Mouse (Mus musculus): Measurements from ENCODE around the gene Trip4.

Trip4 gene

GRCm38 (mm10) chr9:65833640-65834039 lies 75.0 kb downstream of the Trip4 start:
- DNase-seq = peak; percentile 44

GRCm38 (mm10) chr9:65833230-65833629 lies 75.4 kb downstream of the Trip4 start:
- peak; percentile 66 for DNase-seq

DNA sequence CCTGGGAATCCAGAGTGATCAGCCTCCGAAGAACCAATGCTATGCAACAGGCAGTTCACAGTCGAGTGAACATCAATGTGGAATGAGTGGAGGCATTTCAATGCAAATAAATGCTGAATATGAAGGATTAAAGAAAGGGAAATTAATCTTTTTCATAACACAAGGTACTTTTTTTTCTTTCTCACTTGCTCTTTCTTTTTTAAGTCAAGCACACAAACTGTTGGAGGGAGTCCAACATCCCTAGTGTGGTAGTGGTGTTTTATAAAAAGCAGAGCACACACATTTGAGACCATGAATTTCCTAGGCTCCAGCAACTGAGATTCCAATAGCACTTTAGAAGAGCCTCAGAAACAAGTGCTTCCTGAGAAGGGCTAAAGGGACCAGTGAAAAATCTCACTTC lies 76.6 kb downstream of the Trip4 start:
- DNase-seq = peak; percentile 50

GRCm38 (mm10) chr9:65831164-65831563 lies 77.4 kb downstream of the Trip4 start:
- DNase-seq = no peak

GRCm38 (mm10) chr9:65830255-65830654 lies 78.3 kb downstream of the Trip4 start:
- no peak for DNase-seq

GRCm38 (mm10) chr9:65829410-65829809 lies 79.2 kb downstream of the Trip4 start:
- DNase-seq = peak; percentile 46

DNA sequence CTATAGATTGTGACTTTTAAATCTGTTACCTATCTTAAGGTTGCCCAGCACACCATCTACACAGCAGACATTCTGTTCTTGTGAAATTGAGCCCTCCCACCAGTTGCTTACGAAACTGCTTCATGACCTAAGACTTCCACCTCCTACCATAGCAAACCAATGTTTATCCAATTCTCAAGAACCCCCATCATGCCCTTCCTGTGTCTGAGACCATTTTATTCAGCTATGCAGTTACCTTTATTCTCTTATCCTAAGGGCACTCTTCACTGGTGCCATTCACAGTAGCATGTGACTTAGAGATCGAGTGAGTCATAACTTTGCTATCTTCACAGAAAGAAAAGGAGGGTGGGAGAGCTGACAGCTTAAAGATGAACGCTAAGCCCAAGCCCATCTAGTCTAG lies 80.1 kb downstream of the Trip4 start:
- DNase-seq = no peak

DNA sequence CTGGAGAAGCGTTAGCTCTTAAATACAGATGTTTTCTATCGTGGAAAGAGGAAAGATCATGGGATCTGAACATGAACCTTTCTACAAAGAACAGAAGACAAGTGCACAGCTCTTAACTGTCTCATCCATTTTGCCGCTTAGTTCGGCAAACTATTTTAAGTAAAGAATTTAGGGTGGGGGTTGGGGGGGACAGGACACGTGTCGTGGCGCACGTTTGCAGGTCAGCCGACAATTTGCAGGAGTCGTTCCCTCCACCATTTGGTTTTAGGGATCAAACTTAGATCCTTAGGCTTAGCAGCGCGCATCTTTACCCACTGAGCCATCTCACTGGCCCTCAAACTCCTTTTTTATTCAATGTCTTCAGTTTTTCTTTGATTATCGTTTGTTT lies 80.6 kb downstream of the Trip4 start:
- DNase-seq = no peak

DNA sequence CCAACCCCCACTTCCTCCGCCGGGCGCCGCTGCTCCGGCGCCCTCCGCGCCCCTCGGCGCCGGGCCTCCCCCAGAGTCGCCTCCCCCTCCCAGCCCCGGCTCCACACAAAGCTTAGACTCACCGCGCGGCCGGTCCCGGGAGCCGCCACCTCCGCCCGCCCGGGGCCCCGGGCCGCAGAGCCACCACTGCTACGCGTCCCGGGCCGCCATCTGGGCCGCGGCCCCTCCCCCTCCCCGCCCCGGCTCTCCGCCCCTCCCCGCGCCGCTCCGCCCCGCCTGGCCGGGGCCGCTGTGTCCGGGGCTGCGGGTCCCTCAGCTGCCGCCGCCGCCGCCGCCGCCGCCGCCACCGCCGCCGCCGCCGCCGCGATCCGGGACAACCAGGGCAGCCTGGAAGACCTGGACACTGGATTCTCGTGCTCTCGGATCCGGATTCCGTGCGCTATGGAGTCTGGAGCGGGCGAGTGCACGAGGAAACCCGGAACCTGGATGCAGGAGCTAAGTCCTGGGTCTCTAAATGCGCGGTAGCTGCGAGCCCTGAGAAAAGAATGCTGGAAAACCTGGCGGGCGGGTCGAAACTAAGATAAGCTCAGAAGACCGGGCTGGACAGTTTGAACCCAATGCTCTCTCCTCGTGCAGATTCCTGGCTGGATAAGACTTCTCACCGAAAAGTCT lies 81.1 kb downstream of the Trip4 start, which contains the start of gene Zfp609:
Zfp609 (minus strand) TSS at position 221 of the 672 bp plus-strand sequence.
- peak; percentile 97 for DNase-seq

DNA sequence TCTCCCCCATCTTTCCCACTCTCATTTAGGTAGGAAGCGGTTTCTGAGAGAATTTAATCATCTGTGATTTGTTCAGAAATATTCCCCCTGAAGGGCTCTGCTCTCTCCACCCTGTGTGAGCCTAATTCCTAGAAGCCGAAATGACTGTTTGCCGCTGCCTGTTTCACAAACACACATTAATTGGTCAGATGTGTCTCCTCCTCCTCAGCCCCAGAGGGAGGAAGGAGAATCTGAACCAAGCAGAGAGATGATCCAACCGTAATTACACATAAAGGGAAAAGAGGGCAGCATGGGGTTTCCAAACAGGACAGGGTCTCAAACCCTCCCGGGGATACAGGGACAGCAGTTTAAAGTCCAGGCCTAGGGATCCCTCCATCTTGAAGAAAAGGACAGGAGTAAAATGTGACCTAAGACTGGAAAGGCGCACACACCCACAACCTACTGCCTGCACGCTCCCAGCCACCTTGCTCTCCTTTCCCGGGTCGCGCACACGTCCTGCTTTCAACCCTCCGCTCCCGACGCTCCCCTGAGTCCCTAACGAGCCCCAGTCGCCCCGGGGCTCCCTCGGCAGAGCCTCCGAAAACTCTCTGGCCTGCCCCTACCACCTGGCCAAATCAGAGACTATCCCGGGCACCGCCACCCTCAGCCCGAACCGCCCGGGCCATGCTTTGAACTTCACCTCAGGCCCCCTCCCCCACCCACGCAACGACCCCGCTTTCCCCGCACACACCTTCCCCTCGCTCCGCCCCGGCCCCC lies 81.8 kb downstream of the Trip4 start:
- peak; percentile 85 for DNase-seq

DNA sequence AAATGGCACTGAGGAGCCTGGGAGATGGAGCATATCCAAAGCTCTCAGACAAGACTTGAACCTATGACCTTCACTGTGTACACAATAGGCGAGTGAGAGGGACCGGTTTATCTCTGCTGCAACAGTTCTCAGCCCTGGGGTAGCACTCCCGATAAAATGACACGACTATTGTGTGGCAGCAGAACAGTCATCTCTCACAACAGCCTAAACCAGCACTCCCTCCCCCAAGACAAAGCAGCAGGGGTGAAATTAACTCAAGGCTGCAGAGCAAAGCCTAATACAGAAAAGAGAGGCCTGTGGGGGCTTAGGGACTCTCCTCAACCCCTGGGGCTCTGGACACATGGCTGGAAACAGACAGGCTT lies 82.4 kb downstream of the Trip4 start:
- DNase-seq = no peak

DNA sequence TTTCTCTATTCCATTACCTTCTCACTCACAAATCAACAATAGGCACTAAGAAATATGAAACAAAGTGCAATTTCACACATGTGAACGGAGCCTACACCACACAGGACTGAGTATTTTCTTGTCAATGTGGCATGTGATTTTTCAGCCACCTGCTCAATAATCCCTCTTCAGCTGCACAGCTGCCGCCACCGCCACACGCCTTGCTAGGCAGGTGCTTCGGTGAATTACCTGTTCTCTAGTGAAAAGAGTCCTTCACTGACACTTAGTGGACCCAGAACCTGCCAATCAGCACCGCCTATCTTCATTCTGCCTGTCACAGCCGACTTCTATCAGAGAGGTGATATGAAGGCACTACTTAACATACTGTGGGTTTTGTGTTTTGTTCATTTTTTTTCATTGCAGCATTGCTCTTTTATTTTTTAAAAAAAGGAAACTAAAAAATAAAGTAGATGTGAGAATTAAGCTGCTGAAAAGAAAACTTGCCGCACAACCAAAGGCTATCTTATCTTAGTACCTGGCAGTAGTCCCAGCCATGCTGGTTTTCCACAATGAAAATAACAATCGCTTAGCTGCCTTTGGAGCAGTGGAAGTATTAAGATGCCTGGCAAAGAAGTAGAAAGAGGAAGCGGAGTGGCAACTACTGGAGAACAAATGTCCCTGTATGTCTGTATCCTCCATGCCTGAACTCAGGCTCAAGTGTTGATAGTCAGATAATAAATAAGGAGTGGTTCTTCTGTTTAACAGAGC lies 84.7 kb downstream of the Trip4 start:
- no peak for DNase-seq

- DNase-seq = no peak
Measured at GRCm38 (mm10) chr9:65822011-65822410, 86.6 kb downstream of the Trip4 start.

DNA sequence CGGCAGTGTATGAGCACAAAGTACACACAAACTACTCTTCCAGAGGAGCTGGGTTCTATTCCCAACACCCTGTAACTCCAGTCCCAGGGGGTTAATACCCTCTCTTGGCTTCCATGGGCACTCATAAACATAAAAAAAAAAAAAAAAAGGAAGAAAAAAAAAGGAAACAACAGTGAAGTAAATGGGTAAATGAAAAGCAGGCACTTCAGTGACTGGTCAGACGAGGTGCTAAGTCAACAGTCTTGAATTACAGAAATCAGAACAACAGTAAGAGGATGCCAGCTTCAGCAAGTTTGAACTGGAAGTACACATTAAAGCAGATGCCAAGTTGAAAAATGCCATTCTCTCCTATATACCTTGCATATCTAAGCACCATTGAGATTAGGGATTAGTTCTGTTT lies 88.3 kb downstream of the Trip4 start:
- DNase-seq = no peak

GRCm38 (mm10) chr9:65818402-65818801 lies 90.2 kb downstream of the Trip4 start:
- DNase-seq = no peak

DNA sequence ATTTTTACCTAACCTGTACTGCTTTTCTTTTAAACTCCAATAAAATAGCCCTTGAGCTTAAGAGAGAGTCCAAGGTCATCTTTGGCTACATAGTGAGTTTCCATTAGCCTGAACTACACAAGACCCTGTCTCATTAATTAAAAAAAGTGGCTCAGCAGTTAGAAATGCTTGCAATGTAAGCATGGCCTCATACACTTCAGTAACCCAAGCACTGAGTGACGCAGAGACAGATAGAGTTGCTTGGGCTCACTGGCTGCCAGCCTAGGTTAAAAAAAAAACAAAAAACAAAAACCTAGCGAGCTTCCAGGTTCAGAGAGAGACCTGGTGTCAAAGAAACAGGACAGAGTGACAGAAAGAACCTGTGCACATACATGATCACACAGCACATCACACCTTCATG lies 95.8 kb downstream of the Trip4 start:
- DNase-seq = no peak

- DNase-seq = no peak
Measured at GRCm38 (mm10) chr9:65811784-65812183, 96.8 kb downstream of the Trip4 start.

- no peak for DNase-seq
Measured at GRCm38 (mm10) chr9:65807818-65808217, 100.8 kb downstream of the Trip4 start.

- no peak for DNase-seq
Measured at GRCm38 (mm10) chr9:65807251-65807650, 101.3 kb downstream of the Trip4 start.

GRCm38 (mm10) chr9:65799770-65800169 lies 108.8 kb downstream of the Trip4 start:
- DNase-seq = no peak

GRCm38 (mm10) chr9:65795651-65796050 lies 112.9 kb downstream of the Trip4 start:
- no peak for DNase-seq

DNA sequence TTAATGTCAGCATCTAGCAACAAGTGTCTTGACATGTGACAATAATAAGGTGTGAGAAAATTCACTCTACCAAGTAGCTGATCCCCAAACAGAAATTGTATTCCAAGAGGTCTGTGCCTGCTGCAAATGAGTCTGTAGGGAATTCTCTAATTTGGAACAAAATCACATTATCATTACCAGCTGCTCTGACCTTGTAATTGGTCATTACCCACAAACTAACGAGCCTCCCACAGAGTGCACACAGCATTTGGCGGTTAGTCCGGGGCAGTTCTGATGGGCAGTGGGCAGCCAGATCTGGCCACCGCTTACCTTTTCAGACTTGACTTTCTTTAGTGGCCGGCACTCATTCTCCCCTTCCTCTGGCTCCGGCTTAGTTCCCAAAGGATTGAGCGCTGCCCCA lies 114.3 kb downstream of the Trip4 start:
- DNase-seq = peak; percentile 80

GRCm38 (mm10) chr9:65793506-65793905 lies 115.1 kb downstream of the Trip4 start:
- no peak for DNase-seq

- DNase-seq = peak; percentile 34
Measured at GRCm38 (mm10) chr9:65793086-65793485, 115.5 kb downstream of the Trip4 start.
